Mouse (Mus musculus) megakaryocyte, adult 5-6 weeks (primary cell): ENCODE data around the gene H2afv. TPM values are rescaled to one million over a fixed set of nuclear protein-coding genes. Genes with fewer than 3 reads are reported as not detected.
"Not testable (repeated sequence)": the region's sequence is repeated elsewhere in the genome, so short reads cannot be mapped to it uniquely, and the experiment has no call there.

ENCODE experiments used
- ATAC-seq: 2 replicates; pipeline ENCODE4 v1.8.0; 2016; ENCODE audit warnings: mild to moderate bottlenecking, inconsistent platforms; ENCODE audit not compliant: poor library complexity, severe bottlenecking
- total RNA-seq, 2 experiments: library from RNA; stranded (forward) in 1 of 2; stranded (reverse) in 1 of 2; fragments of 153-499, 151-499 nt in 1 of 2; fragments of 221-1000, 200-1000 nt in 1 of 2; gene quantifications; 2 replicates each; pipeline versions ENCODE4 v1.2.3 to v1.2.4; 2015 to 2017

H2afv gene
- total RNA-seq, 2 experiments from 2014 or later = 173 to 240 TPM

- ATAC-seq = peak; percentile 62
Observed at GRCm38 (mm10) chr11:6416405-6417034, 27.7 kb downstream of the H2afv start.

GRCm38 (mm10) chr11:6415551-6416404 is 28.5 kb downstream of the H2afv start:
- peak; percentile 81 for ATAC-seq

GRCm38 (mm10) chr11:6414751-6415550 is 29.3 kb downstream of the H2afv start, which contains the start of gene Ppia:
Gene Ppia, plus strand, starts transcription at chr11:6415443.
- peak; percentile 49 for ATAC-seq

- ATAC-seq = no peak
Observed at GRCm38 (mm10) chr11:6413264-6413663, 31.0 kb downstream of the H2afv start.

GRCm38 (mm10) chr11:6411684-6412083 is 32.6 kb downstream of the H2afv start:
- ATAC-seq = no peak

- ATAC-seq = not testable (repeated sequence)
Observed at GRCm38 (mm10) chr11:6410755-6411154, 33.5 kb downstream of the H2afv start.

GRCm38 (mm10) chr11:6410050-6410602 is 34.1 kb downstream of the H2afv start:
- ATAC-seq = no peak

GRCm38 (mm10) chr11:6407162-6407621 is 37.1 kb downstream of the H2afv start:
- ATAC-seq = no peak

GRCm38 (mm10) chr11:6406251-6407161 is 37.7 kb downstream of the H2afv start:
- ATAC-seq = no peak

- ATAC-seq = 0 out of 2 replicates have a peak, but pooled peaks have one; percentile 24
Observed at GRCm38 (mm10) chr11:6405591-6406081, 38.6 kb downstream of the H2afv start.

GRCm38 (mm10) chr11:6404699-6405566 is 39.3 kb downstream of the H2afv start:
- ATAC-seq = no peak

- no peak for ATAC-seq
Observed at GRCm38 (mm10) chr11:6403830-6404405, 40.3 kb downstream of the H2afv start.

GRCm38 (mm10) chr11:6402515-6403510 is 41.4 kb downstream of the H2afv start:
- peak; percentile 78 for ATAC-seq

- ATAC-seq = no peak
Observed at GRCm38 (mm10) chr11:6398141-6398540, 46.1 kb downstream of the H2afv start.

- no peak for ATAC-seq
Observed at GRCm38 (mm10) chr11:6395565-6395964, 48.7 kb downstream of the H2afv start.

GRCm38 (mm10) chr11:6393866-6394265 is 50.4 kb downstream of the H2afv start:
- no peak for ATAC-seq

- no peak for ATAC-seq
Observed at GRCm38 (mm10) chr11:6392857-6393256, 51.4 kb downstream of the H2afv start.
